Mouse (Mus musculus) thymus, postnatal 14 days (tissue): ENCODE measurements around the gene Lrrc28.

Source experiments
- DNase-seq: peaks from one replicate; pipeline ENCODE4 v3.0.0; 2021

Lrrc28 gene

DNA sequence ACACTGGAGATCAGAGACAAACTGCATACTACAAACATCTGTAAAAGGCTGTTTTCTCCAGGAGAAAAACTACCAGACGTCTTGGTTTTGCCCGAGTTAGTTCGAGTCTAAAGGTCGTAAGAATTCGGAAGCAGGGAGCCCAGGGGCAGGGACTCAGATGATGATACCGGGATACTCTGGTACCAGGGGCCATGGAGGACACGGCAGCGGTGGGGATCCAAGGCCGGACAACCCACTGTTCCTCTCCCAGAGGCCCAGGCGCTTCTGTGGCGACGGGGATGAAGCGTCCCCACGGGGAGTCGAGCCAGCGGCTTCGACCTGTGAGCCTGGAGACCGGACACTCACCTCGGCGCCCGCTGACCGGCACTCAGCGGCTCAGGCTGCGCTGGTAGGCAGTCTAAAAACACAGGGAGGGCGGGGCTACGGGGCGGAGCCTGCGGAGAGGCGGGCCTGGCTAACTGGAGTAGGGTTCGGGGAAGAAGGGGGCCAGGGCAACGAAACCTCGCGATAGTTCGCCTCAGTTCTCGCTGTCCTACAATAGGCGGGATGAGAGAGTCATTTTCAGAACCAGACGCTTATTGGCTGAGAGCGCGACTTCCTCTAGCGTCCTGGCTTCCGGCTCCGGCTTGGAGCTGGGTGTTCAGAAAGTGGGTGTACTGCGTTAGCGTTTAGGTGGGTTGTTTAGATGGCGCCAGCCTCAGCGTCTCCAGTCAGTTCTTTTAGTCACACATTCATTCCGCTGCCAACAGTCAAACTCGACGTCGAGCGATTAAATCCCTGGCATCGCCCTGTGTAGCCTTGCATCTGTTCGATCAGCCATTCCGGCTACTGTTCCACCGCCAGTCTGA, at the start of gene Lrrc28:
Gene Lrrc28 (minus strand): TSS at position 436 of the 848 bp plus-strand sequence.
- peak; percentile 99 for DNase-seq

DNA sequence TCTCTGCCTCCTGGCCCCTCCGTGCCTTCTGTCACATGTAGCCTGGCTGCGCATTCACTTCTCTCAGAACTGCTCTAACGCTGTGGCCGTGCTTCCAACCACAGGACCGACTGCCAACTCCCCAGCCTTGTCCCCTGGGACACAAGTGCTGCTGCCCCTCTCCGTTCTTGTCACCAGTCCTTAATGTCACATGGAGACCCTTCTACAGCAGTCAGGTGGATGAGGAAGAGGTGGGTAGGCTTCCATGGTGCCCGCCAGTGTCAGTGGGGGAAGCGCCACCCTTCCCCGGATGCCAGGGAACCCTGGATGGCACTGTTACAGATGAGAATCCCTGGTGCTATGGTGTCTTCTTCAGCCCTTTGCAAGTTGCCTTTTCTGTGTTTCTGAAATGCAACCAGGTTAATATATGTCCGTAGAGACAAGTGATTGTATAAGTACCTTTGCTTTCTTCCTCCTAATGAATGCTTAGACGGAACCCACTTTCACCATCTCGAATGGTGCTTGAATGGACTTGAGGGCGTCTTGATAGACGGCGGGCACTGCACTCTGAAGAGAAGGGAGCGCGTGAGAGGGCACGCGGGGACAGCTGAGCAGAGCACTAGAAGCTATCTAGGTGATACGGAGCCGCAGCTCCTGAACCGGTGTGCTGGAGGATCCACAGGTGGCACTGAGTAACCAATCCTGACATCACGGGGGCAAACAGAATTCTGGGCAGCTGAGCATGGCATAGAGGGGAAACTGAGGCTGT, 47.9 kb upstream of the Lrrc28 start:
- DNase-seq: no peak

- DNase-seq: no peak
These were observed 47.1 kb upstream of the Lrrc28 start for GRCm38 (mm10) chr7:67692141-67692540.

DNA sequence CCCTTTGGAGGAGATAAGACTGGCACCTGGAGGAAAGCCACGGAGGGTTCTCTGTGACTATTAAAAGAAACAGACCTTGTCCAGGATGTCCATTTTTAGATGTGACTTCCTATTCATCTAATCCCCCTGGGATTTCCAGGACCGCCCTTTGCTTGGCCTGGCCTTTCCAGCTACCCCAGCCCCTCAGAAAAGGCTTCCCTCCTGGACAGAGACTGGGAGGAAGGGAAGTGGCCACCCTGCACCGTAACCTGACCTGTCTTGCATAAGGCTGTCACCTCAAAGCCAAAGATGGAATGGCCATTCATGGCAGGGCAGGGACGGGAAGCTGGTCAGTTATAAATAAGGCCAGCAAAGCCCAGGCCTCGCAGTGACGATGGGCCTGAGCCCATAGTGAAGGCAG, 46.0 kb upstream of the Lrrc28 start:
- DNase-seq: no peak

DNA sequence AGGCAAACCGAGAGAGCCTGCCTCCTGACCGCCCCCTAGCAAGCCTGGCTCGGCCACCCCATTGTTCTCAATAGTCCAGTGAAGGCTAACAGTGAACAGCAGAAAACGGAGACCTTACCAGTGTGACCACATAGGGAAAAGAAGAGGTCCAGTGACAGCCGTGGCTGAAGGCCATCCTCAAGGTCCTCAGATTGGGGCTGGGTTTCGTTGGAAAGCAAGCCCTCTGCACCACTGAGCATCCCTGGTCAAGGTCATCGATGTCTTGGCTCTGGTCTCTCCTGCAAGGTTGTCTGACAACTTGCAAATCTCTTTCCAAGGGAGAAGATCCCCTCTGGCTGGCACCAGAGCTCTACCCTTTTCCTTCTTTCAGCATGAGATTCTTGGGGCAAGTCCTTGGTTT, 44.7 kb upstream of the Lrrc28 start:
- DNase-seq: no peak

- DNase-seq: no peak
These were observed 43.2 kb upstream of the Lrrc28 start for GRCm38 (mm10) chr7:67688281-67688680.

GRCm38 (mm10) chr7:67686545-67686944, 41.5 kb upstream of the Lrrc28 start:
- no peak for DNase-seq

DNA sequence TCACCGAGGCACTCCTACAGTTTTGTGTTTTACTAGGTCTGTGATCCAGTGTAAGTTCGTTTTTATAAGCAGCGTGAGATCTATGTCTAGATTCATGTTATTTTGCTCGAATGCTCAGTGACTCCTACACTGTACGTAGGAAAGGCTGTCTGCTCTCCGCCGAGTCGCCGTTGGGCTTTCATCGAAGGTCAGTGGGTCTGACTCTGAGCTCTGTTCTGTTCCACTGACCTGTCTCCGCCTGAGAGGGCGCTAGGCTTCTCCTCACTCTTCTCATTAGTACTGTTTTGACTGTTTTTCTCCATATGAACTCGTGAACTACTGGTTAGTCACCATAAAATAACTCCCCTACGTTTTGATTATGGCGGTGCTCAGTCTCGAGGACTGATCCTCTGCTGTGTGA, 37.9 kb upstream of the Lrrc28 start:
- no peak for DNase-seq

DNA sequence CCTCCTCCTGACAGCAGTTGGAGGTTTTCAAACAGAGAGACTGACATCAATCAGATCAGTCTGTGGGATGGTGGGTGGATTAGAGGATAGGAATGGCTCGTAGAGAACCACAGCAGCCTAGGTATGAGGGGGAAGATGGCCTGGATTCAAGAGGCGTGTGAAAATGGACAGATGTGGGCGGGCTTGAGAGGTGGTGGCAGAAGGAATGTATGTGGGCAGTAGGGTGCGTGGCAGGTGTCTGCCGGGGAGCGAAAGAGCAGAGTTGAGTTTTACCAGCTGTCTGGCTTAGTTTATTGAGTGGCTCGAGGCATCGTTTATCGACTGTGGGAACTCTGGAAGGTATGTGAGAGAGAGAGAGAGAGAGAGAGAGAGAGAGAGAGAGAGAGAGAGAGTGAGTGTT, 36.0 kb upstream of the Lrrc28 start:
- no peak for DNase-seq

DNA sequence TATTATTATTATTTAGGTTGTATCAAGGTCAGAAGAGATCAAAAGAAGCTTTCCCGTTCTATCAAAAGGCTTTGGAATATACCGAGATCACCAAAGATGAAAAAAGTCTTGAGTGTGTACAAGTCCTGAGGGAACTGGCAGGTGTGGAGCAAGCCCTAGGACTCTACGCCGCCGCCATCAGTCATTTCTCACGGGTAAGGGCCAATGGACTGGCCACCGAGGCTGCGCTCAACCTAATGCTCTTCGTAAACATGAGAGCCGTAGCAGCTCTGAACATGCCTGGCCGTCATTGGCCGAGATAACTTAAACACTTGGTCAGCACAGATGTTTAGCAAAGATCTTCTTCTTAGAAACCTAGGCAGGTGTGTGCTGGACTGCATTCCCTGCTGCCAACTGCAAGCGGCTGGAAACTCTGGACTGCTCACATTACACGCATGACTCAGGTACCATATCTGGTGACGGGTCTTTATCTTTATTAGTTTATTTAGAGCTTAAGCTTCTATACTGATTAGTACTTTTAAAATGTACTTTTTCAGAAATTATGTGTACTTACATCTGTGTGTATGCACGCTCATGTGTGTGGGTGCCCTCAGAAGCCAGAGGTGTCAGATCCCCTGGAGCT, 33.9 kb upstream of the Lrrc28 start:
- no peak for DNase-seq

DNA sequence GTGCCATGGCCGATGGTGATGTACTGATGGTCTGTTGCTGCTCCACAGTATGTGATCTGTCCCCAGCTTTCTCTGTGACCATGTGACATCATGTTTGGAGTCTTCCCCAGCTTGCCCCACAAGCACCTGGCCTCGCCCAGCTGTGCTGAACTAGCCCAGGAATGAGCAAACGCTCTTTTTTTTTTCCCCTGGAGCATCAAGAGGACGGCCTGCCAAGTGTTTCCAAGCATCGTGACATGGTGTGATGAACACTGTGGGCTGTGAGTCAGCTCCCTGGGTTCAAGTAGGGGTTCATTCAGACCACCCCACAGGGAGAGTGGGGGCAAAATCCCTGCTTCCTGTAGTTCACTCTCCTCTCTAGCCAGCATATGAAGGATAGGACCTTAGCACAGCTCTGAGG, 28.6 kb upstream of the Lrrc28 start:
- DNase-seq: no peak

GRCm38 (mm10) chr7:67672650-67673049, 27.6 kb upstream of the Lrrc28 start:
- DNase-seq: peak; percentile 89

DNA sequence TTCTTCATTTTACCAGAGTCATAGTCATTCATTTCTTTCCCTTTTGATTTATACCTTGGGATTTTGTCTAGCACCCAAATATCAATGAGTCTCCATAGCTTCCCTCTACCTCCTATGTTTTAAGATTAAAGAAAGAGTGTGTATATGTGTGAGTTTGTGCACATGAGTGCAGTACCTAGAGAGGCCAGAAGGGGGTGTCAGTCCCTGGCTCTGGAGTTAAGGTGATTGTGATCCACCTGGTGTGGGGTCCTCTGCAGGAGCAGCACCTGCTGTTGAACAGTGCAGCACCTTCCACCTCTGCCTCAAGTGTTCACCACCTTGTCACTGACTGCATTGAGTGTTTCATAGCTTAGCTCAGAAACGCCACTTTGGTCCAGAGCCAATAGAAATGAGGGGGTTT, 25.9 kb upstream of the Lrrc28 start:
- no peak for DNase-seq

DNA sequence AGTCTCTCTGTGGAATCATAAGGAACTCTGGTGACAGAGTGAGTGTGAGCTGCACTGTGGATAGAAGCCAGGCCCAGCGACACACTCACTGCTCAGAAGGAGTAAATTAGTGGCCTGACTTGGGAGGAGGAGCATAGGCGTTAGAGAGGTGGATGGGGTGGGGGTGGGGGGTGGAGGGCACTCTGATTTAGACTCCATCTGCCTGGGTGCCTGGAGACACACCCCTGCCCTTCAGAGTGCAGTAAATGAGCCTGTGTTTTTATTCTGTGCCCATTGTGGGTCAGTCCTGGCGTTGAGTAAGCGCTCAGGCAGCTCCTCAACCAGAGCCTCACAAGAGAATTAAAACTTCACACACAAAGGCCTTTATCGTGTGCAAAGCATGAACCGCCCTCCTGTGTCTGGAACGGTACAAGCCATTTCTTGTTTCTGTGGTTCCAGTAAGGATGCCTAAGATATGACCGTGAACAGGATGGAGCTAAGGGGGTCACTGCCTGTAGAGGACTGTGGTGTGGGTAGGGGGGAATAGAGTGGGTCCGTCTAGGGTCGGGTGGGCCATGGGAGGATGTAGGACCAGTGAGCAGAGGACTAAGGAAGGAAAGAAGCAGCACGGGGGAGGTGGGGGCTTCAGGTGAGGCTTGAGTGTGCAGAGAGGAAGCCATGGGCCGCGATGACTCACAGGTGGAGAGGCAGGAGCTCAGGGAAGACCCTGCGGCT, 19.1 kb upstream of the Lrrc28 start:
- DNase-seq: no peak

- no peak for DNase-seq
These were observed 17.4 kb upstream of the Lrrc28 start for GRCm38 (mm10) chr7:67662424-67662823.

- DNase-seq: no peak
These were observed 13.0 kb upstream of the Lrrc28 start for GRCm38 (mm10) chr7:67658110-67658509.

DNA sequence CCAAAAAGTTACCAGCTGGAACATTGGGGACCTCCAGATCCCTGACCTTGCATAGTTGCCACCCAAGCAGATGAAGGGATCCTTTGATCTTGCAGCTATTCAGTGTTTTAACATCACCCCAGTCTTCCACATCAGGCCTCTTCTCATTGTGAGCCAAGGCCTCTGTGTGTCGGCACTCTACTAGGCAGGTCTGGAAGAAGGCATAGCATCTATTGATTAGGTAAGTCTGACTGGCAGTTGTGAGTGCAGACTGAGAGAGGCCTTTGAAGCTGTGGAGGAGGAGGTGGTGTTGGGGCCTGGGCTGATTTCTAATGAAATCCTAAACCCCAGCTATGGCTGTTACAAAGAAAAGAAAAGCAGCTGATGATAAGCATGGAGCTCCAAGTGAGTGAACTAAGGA, 10.1 kb upstream of the Lrrc28 start:
- DNase-seq: no peak

DNA sequence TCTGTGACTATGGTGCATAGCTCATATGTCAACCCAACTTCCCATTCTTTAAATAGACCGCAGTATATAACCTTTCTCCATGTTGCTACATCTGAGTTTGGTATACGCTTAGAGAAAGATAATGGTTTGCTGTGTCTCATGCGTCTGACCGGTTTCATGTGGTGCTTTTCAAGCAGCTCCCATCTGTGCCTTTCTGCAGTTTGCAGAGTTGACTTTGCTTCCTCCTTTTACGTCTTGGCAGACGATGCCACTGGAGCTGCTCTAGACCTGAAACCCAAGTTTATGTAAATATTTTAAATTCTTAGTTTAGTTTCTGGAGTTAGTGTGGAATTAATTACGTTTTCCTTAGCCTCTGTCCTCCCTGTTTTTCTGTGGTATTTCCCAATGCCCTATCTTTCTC, 9.6 kb upstream of the Lrrc28 start:
- DNase-seq: no peak

DNA sequence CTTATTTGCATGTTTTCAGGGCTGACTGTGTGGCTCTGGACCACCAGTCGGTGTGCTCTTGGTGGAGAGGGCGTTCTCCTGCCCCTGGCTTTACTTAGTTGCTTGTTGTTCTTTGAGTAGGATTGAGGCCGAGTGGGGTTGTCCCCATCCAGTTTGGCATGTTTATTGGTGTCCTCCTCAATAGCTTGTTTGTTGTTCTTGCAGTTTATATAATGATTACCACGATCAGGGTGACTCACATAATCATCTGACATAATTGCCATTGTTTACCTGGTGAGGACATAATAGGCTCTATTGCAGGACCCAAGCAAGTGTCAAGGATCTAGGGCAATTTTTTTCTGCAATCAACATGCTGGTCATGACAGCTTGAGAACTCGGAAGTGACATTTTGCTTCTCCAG, 7.1 kb upstream of the Lrrc28 start:
- no peak for DNase-seq

GRCm38 (mm10) chr7:67648376-67648775, 3.3 kb upstream of the Lrrc28 start:
- no peak for DNase-seq

- DNase-seq: no peak
These were observed 2.2 kb upstream of the Lrrc28 start, which contains the start of gene Ttc23 for GRCm38 (mm10) chr7:67647277-67647676. Gene Ttc23 (plus strand): TSS chr7:67647410.

GRCm38 (mm10) chr7:67646131-67646530, 1.1 kb upstream of the Lrrc28 start:
- no peak for DNase-seq

DNA sequence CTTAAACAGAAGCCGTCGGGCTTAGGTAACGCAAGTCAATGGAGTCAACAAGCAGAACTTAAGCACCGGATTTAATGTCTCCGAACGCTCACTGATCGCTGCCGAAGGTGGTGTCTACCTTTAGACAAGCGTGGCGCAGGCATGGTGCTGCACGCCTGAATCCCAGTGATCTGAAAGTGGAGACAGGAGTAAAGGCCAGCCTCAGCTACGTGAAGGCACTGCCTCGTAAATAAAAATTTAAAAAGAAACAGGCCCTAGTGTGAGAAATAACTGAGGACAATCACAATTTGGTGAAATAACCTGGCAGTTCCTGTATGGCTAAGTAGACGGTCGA, 580 bp upstream of the Lrrc28 start:
- no peak for DNase-seq
